Mouse (Mus musculus): ENCODE measurements around the gene Shank3.

The Shank3 gene

DNA sequence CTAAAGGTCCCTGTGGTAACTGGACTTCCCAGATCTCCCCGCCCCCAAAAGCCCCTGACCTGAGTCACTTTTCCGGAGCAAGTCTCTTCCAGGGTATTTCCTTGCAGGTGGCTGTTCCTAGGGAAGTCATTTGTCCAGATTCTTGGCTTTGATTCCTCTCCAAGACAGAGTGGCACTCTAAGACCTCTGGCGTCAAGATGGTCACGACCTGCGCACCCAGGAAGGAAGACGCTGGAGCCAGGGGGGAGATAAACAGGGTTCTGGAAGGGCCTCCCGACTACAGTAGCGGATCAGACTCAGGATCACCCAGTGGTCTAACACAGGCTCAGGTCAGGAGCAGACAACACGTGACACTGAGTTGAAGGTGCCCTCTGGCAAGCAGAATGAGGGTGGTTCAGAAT is 22.3 kb upstream of the Shank3 start, which contains the start of gene Arsa:
Gene Arsa, minus strand, starts transcription at position 335 of the 401 bp plus-strand sequence.
- DNase-seq (ENCODE audit: low spot score in 2 of 2) = no peak

DNA sequence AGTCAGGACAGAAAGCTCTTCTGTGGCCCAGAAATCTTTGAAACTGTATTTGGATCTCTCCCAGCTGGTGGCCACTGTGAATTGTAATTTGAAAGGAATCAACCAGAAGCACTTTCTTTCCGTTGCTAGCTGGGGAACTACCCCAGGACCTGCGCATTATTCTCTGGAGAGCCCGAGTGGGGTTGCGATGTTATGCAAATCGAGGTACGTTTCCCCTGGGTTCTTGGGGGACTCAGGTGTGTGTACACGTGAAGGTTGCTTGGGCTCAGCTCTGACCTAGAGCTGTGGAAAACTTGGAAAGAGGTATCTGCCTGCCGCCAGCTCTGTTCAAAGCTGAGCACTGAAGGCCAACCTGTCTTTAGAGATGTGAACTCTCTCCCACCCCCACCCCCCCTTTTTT is 21.6 kb upstream of the Shank3 start:
- DNase-seq (ENCODE audit: low spot score in 2 of 2) = no peak

GRCm38 (mm10) chr15:89478622-89479021 is 20.8 kb upstream of the Shank3 start:
- DNase-seq (ENCODE audit: low spot score in 2 of 2) = no peak

GRCm38 (mm10) chr15:89480584-89480983 is 18.8 kb upstream of the Shank3 start:
- DNase-seq (ENCODE audit: low spot score in 2 of 2) = no peak

GRCm38 (mm10) chr15:89488182-89488581 is 11.2 kb upstream of the Shank3 start:
- DNase-seq (ENCODE audit: low spot score in 2 of 2) = no peak

GRCm38 (mm10) chr15:89488611-89489117 is 10.8 kb upstream of the Shank3 start:
- DNase-seq (ENCODE audit: low spot score in 2 of 2) = no peak

- no peak for DNase-seq (ENCODE audit: low spot score in 2 of 2)
These were observed 4.5 kb upstream of the Shank3 start for GRCm38 (mm10) chr15:89494970-89495369.

DNA sequence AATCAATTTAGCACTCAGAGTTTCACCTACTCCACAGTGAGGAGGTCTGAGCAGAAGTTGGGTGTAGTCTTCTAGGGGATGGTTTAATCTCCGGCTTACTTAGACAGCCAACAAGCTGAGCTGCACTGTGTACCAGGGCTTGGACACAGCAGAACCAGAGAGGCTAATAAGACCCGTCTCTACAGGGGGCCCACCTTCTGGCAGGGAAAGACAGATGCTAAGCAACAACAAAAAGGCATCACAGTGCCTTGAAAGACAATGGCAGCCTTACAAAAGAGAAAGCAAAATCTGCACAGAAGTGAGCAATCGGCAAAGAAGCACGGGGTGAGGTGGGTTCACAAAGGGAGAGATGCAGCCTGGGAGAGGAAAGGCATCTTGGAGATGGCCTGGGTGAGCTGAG is 3.3 kb upstream of the Shank3 start:
- DNase-seq (ENCODE audit: low spot score in 2 of 2) = no peak

DNA sequence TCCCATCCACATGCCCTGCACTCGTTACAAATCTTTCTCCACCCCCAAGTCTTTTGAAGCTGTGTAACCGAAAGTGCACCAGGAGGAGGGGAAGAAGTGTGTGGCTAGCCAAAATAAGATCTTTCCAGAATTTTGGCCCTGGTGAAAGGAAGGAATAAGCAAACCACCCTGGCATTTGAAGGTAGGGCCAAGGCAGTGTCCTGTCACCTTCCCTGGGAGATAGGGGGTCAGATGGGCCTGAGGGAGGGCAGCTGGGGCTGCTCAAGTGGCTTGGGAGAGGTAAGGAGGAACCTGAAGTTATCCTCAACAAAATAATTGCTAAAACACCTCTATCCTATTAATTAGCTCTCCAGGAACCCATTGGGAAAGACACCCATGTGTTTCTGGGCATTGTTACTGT is 2.6 kb upstream of the Shank3 start:
- no peak for DNase-seq (ENCODE audit: low spot score in 2 of 2)

DNA sequence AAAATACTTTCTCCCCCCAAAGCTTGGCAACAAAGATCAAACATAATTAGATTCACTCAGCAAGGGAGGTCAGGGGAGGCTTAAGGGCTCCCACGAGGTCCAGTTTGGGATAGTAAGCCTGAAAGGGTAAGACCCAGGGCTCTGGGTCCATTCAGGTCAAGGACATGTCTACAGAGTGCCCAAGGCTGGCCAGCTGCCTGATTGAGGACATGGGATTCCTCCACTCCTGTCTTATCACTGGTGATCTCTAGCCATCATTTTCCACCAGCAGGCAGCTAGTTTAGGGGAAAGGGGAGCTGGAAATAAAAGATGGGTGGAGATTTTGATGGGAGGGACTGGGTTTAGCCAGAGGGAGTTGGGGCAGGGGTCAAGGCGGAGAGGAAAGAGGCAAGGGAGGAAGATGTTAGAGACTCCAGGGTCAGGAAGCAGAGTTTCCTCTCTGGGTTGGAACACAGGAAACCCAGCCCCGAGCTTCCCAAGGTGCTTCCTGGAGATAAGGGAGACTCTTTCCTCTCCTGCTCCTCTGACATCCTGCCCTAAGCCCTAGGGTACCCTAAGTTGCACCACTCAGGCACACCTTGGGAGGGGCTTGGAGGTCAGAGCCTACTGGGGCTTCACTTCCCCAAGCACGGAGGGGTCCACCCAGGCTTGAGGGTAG is 1.9 kb upstream of the Shank3 start:
- DNase-seq (ENCODE audit: low spot score in 2 of 2) = no peak

DNA sequence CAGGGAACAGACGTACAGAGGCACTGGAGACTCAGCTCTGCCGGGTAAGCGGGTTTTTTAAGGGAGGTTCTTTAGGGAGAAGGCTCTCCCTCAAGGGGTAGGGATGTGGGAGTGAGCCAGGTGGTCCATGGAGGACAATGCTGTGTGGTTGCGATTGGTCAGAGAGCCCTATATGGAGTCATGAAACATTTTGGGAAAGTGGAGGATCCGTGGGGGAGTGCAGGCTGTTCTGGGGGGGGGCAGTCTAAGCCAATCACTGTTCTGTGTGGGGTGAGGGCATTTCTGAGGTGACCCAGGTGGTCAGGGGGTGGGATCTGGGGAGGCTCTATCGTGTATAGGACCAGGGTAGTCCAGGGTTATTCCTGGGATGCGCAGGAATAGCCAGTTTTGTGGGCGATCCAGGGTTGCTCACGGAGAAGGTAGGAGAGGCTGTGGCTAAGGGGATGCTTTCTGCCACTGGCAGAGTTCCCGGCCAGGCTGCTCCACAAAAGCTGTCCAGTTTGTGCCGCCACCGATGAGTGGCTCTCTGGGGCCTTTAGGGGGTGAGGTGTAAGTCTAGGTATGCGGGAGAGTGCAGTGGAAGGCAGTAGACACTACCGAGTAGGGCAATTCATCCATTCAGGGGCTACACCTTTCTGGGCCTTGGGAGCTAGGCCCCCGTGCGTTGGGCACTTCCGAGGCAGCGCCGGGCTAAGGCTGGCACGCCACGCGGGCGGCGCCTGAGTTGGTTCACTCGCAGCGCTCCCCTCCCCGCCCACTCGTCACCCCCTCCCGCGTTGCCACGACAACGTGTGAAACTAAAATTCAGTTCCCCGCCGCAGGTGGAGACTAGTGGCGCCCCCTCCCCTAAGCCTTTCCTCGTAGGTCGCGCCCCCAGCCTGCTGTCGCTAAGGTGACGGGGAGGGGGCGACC is 1.1 kb upstream of the Shank3 start:
- DNase-seq (ENCODE audit: low spot score in 2 of 2) = no peak

GRCm38 (mm10) chr15:89499784-89500220 is 379 bp downstream of the Shank3 start:
- DNase-seq (ENCODE audit: low spot score in 2 of 2) = peak in 1 of 2 experiments; percentile 35

GRCm38 (mm10) chr15:89500221-89500791 is 883 bp downstream of the Shank3 start:
- DNase-seq (ENCODE audit: low spot score in 2 of 2) = no peak

DNA sequence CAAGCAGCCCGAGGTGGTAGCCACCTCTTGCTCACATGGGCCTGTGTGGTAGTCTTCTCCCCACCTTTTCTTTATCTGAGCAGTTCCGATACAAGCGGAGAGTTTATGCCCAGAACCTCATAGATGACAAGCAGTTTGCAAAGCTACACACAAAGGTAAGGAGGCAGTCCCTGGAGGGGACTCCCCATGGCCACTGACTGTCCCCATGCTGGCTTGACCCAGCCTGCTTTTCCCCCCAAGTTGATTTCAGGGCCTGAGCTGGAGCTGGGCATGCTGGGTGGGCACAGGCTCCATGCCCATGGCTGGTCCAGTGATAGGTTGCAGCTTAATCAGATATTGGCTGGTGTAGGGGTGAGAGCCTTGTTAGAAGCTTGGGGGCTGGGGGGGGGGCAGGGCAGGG is 1.9 kb downstream of the Shank3 start:
- DNase-seq (ENCODE audit: low spot score in 2 of 2) = no peak

DNA sequence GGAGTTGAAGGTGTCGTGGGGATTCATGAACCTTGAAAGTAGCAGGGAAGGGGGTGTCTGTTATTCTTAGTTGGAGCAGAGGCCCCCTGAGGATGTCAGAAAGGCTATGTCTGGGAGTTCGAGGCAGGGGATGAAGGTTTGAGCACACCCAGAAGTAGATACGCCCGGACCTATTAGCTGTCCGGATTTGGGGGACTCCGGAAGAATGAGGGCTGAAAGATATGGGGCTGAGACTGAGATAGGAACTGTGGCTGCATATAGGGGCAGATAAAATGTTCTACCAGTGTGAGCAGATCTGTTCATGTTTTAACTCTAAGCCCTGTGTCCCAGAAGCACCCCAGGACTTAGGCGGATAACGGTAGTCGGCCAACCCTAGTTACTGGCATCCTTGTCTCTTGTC is 5.4 kb downstream of the Shank3 start:
- no peak for DNase-seq (ENCODE audit: low spot score in 2 of 2)

DNA sequence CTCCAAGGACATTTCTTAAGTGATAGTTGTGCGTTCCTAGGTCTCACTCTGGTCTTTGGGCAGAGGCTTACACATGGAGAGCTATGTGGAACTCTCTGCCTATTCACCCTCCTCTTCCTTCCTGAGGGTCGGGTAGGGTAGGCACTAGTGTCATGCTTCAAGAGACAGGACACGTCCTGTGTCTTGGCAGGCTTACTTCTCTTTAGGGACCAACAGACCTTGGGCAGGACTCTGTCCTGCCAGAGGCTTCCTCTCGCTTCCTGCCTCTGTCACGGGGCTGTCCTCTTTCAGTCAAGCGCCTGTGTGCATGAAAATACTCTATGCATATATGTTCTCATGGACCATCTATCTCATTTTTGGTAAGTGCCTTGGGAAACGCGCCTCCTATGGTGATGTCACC is 8.3 kb downstream of the Shank3 start:
- DNase-seq (ENCODE audit: low spot score in 2 of 2) = no peak

DNA sequence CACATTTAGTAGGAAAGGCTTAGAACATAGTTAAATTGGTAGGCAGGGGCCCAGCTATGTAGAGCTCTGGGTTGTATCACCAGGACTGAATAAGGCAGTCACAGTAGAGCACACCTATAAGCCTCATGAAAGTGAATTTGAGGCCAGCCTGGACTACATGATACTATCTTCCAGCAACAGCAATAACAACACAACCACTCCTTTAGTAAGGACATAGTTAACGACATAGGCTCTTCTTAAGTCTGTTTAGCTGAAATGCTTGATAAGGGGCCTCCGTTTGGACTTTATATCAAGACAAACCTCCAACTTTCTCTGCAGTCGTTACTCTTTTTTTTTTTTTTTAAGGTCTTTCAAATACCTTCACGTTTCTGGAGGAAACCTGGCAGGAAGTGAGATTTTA is 13.3 kb downstream of the Shank3 start:
- no peak for DNase-seq (ENCODE audit: low spot score in 2 of 2)

DNA sequence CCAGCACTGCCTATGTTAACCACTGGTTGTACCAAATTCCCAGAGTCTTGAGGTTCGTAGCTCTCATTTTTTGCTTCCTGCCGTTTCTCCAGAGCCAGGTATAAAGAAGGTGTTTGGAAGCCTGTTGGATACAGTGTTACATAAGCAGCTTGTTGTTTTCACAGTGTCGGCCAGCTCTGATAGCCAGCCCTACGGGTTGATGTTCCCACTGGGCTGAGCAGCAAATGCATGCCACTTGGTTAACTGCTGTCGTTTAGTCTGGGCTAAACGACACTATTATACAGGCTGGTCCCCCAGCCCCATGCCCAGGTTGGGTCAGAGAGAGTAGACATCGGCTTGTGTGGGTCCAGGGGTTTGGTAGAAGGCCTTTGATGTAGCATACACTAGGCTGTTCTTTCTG is 22.5 kb downstream of the Shank3 start:
- DNase-seq (ENCODE audit: low spot score in 2 of 2) = no peak

DNA sequence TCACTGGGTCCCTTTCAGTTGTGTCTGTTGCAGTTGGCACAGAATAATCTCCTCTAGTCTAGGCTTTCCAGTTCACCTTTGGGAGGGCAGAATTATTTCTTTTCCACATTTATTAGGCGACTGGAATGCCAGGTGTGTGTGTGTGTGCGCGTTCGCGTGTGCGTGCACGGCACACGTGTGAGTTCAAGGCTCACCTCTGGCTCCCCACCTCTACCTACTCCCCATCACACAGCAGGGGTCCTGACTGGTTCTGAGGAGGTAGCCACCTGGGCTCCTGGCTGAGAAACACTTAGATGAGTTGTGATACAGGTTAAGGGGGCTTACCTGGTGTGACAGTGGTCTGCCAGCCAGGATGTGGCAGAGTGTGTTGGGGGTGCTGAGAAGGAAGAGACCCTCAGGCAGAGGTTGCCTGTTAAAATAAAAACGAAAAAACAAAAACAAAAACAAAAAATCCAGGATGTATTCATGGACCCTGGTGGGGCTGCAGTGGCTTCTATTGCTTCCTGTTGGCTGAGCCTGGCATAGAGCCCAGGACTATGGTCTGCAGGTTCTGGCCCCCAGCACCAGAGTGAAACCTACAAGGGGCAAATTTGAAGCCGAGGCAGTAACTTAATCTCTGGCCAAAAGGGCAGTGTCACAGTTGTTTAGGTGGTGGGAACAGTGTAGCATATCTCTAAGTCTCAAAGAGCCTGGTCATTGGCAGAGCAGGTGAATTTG is 23.3 kb downstream of the Shank3 start:
- DNase-seq (ENCODE audit: low spot score in 2 of 2) = no peak

GRCm38 (mm10) chr15:89523283-89523832 is 23.9 kb downstream of the Shank3 start:
- no peak for DNase-seq (ENCODE audit: low spot score in 2 of 2)

- DNase-seq (ENCODE audit: low spot score in 2 of 2) = no peak
These were observed 24.7 kb downstream of the Shank3 start for GRCm38 (mm10) chr15:89524001-89524571.

Data from urinary bladder, postnatal 4 days (tissue).